Comparison of ENCODE assay signal across 8 mouse cellular contexts in genomic region chr3:21962921-21963732, GRCm38 (mm10).
DNase-seq lines count a peak whose midpoint lies in the region; ATAC-seq and TF ChIP-seq lines count a peak whose summit lies in the region.

No protein-coding gene starts in this region.

- intact Hi-C loops in left cerebral cortex, postnatal 14 days (cut with DNase I), result no loop called here

- H3K27ac ChIP-seq in MEL (ENCODE audit: control insufficient read depth, low read depth, low read length), result no peak overlapping the region
- peak overlapping the region; percentile 40; the same call in 1 of the 2 replicates for H3K27ac ChIP-seq in embryonic facial prominence, embryonic 13.5 days
- H3K27ac ChIP-seq in forebrain, embryonic 11.5 days (ENCODE audit: low read depth, low read length), result no peak overlapping the region

- ATAC-seq in embryonic facial prominence, embryonic 13.5 days (ENCODE audit: insufficient number of reproducible peaks, insufficient read depth, low FRiP score, low TSS enrichment, low read depth), result no peak
- ATAC-seq in forebrain, embryonic 11.5 days (replicated peaks; ENCODE audit: low FRiP score), result no peak; the same call in 1 of the 2 replicates

- peak; percentile 17 for DNase-seq in kidney, adult 18-20 months
- no peak for DNase-seq in kidney, postnatal 25 days
- peak; percentile 42 for DNase-seq in MEL (ENCODE audit: low read depth, low spot score)
- peak; percentile 22 for DNase-seq in lung, postnatal 10 days
- DNase-seq in left cerebral cortex, postnatal 14 days (ENCODE audit: low spot score in 2 of 2), result no peak
- DNase-seq in forebrain, embryonic 11.5 days (ENCODE audit: low spot score), result no peak
- DNase-seq in urinary bladder, adult 2 months (ENCODE audit: low spot score), result no peak

- TF ChIP-seq EP300 in MEL (IDR thresholded peaks at IDR 0.05; ENCODE audit: low read depth in 1 of 2, low read length in 2 of 2), result 0 out of 4 replicates have a peak, but pooled peaks of 1 of the 2 experiments have one; percentile 9

- H3K27me3 ChIP-seq in MEL (ENCODE audit: control insufficient read depth in 1 of 2, insufficient read depth in 2 of 2, low read length in 2 of 2), result no peaks in the 10 kb centered on the region
- H3K27me3 ChIP-seq in embryonic facial prominence, embryonic 13.5 days, result no peaks in the 10 kb centered on the region
- no peaks in the 10 kb centered on the region for H3K27me3 ChIP-seq in forebrain, embryonic 11.5 days (ENCODE audit: control insufficient read depth, insufficient read depth, low read length)

- H3K9ac ChIP-seq in MEL (ENCODE audit: control insufficient read depth, low read depth, low read length, poor library complexity, severe bottlenecking), result no peak overlapping the region
- H3K9ac ChIP-seq in embryonic facial prominence, embryonic 13.5 days, result no peak overlapping the region
- no peak overlapping the region for H3K9ac ChIP-seq in forebrain, embryonic 11.5 days (ENCODE audit: low read length)

- H3K4me1 ChIP-seq in MEL (ENCODE audit: control insufficient read depth in 1 of 2, insufficient read depth in 2 of 2, low read length in 2 of 2), result peaks cover 17% of the 10 kb centered on the region in 2 experiments
- H3K4me1 ChIP-seq in embryonic facial prominence, embryonic 13.5 days, result peaks cover 22% of the 10 kb centered on the region
- H3K4me1 ChIP-seq in forebrain, embryonic 11.5 days (replicated peaks; ENCODE audit: control insufficient read depth, insufficient read depth, low read length), result peaks cover 5% of the 10 kb centered on the region; the same call in 1 of the 2 replicates

- TF ChIP-seq CTCF in MEL (IDR thresholded peaks at IDR 0.05 in 2 of 3, conservative IDR thresholded peaks at IDR 0.05 in 1 of 3; ENCODE audit: control insufficient read depth in 1 of 3, insufficient read depth in 1 of 3, low read depth in 2 of 3, low read length in 3 of 3, poor library complexity in 1 of 3, severe bottlenecking in 1 of 3), result no peak

- no peak overlapping the region for H3K4me2 ChIP-seq in embryonic facial prominence, embryonic 13.5 days
- no peak overlapping the region for H3K4me2 ChIP-seq in forebrain, embryonic 11.5 days (ENCODE audit: low read depth, low read length, severe bottlenecking)

- WGBS in embryonic facial prominence, embryonic 13.5 days, result 26% methylated on average over 7 of the region's 7 CpGs
- 37% methylated on average over 7 of the region's 7 CpGs for WGBS in forebrain, embryonic 11.5 days

- peaks cover 0 to 13% of the 10 kb centered on the region in 2 experiments; a peak in 2 of 4 replicates for H3K36me3 ChIP-seq in MEL (ENCODE audit: control insufficient read depth in 1 of 2, insufficient read depth in 2 of 2, low read length in 2 of 2)
- H3K36me3 ChIP-seq in embryonic facial prominence, embryonic 13.5 days, result no peaks in the 10 kb centered on the region
- H3K36me3 ChIP-seq in forebrain, embryonic 11.5 days (ENCODE audit: control insufficient read depth, insufficient read depth, low read length), result no peaks in the 10 kb centered on the region

- no peak for TF ChIP-seq POLR2A in MEL (IDR thresholded peaks at IDR 0.05; ENCODE audit: control insufficient read depth in 1 of 2, insufficient read depth in 1 of 2, low read depth in 1 of 2, low read length in 2 of 2, poor library complexity in 1 of 2)

- no peaks in the 10 kb centered on the region for H3K79me2 ChIP-seq in MEL (ENCODE audit: control insufficient read depth, insufficient read depth, low read length, poor library complexity)

- H3K4me3 ChIP-seq in MEL (ENCODE audit: control insufficient read depth in 1 of 2, insufficient read depth in 1 of 2, low read depth in 2 of 2, low read length in 2 of 2), result no peak overlapping the region
- no peak overlapping the region for H3K4me3 ChIP-seq in embryonic facial prominence, embryonic 13.5 days
- no peak overlapping the region for H3K4me3 ChIP-seq in forebrain, embryonic 11.5 days (ENCODE audit: low read depth, low read length)

- no peaks in the 10 kb centered on the region for H3K9me3 ChIP-seq in MEL (replicated peaks; ENCODE audit: insufficient read depth, low read length)
- H3K9me3 ChIP-seq in embryonic facial prominence, embryonic 13.5 days, result no peaks in the 10 kb centered on the region
- H3K9me3 ChIP-seq in forebrain, embryonic 11.5 days (ENCODE audit: control insufficient read depth, low read length), result no peaks in the 10 kb centered on the region

- no peak for TF ChIP-seq RAD21 in MEL (IDR thresholded peaks at IDR 0.05; ENCODE audit: low read depth, low read length)

TF ChIP-seq in MEL, 35 proteins besides CTCF, POLR2A, EP300 and RAD21:
- TF ChIP-seq TBP (IDR thresholded peaks at IDR 0.05; ENCODE audit: low read depth, low read length), result no peak
- no peak for TF ChIP-seq NELFE (IDR thresholded peaks at IDR 0.05; ENCODE audit: low read depth, low read length)
- no peak for TF ChIP-seq POLR2AphosphoS2 (IDR thresholded peaks at IDR 0.05; ENCODE audit: low read length)
- no peak for TF ChIP-seq MYC (IDR thresholded peaks at IDR 0.05; ENCODE audit: low read depth, low read length)
- TF ChIP-seq ZC3H11A (IDR thresholded peaks at IDR 0.05; ENCODE audit: low read depth, low read length), result no peak
- TF ChIP-seq CHD2 (IDR thresholded peaks at IDR 0.05; ENCODE audit: low read length), result no peak
- no peak for TF ChIP-seq HCFC1 (IDR thresholded peaks at IDR 0.05; ENCODE audit: low read depth, low read length)
- no peak for TF ChIP-seq SIN3A (IDR thresholded peaks at IDR 0.05; ENCODE audit: low read length)
- TF ChIP-seq KAT2A (conservative IDR thresholded peaks at IDR 0.05; ENCODE audit: low read depth, low read length), result no peak
- TF ChIP-seq ELF1 (IDR thresholded peaks at IDR 0.05; ENCODE audit: low read depth, low read length), result no peak
- TF ChIP-seq ETS1 (IDR thresholded peaks at IDR 0.05; ENCODE audit: low read depth, low read length), result peak; percentile 64
- no peak for TF ChIP-seq ZMIZ1 (IDR thresholded peaks at IDR 0.05; ENCODE audit: low read depth, low read length)
- TF ChIP-seq MAX (IDR thresholded peaks at IDR 0.05; ENCODE audit: low read length), result no peak
- no peak for TF ChIP-seq MAZ (IDR thresholded peaks at IDR 0.05; ENCODE audit: low read depth, low read length)
- no peak for TF ChIP-seq NRF1 (IDR thresholded peaks at IDR 0.05; ENCODE audit: insufficient read depth, low read depth, low read length, poor library complexity, severe bottlenecking)
- no peak for TF ChIP-seq MAFK (IDR thresholded peaks at IDR 0.05; ENCODE audit: borderline replicate concordance, low read depth, low read length)
- no peak for TF ChIP-seq JUND (IDR thresholded peaks at IDR 0.05; ENCODE audit: low read depth, low read length)
- TF ChIP-seq USF2 (IDR thresholded peaks at IDR 0.05; ENCODE audit: borderline replicate concordance in 1 of 2, insufficient read depth in 1 of 2, low read depth in 1 of 2, low read length in 2 of 2), result no peak
- TF ChIP-seq MXI1 (IDR thresholded peaks at IDR 0.05; ENCODE audit: low read depth, low read length), result no peak
- TF ChIP-seq POLR2AphosphoS5 (IDR thresholded peaks at IDR 0.05; ENCODE audit: borderline replicate concordance, low read depth, low read length), result no peak
- TF ChIP-seq TAL1 (IDR thresholded peaks at IDR 0.05; ENCODE audit: low read length), result no peak
- no peak for TF ChIP-seq TCF12 (IDR thresholded peaks at IDR 0.05; ENCODE audit: low read depth, low read length)
- TF ChIP-seq MYB (IDR thresholded peaks at IDR 0.05; ENCODE audit: low read depth, low read length), result no peak
- peak; percentile 60 for TF ChIP-seq GATA1 (IDR thresholded peaks at IDR 0.05; ENCODE audit: low read depth, low read length)
- TF ChIP-seq RCOR1 (IDR thresholded peaks at IDR 0.05; ENCODE audit: low read depth, low read length), result peak; percentile 20; the same call in 1 of the 2 replicates
- TF ChIP-seq GABPA (IDR thresholded peaks at IDR 0.05; ENCODE audit: low read depth, low read length), result no peak

Comparison
In these comparisons a context has a peak if more than half of its experiments do, and no peak if none do; other contexts are left out.
1. DNase-seq: peak in kidney, adult 18-20 months (single experiment), MEL (single experiment) and lung, postnatal 10 days (single experiment); none in kidney, postnatal 25 days (0 of 2), left cerebral cortex, postnatal 14 days (0 of 2), forebrain, embryonic 11.5 days (single experiment) and urinary bladder, adult 2 months (single experiment).